Mouse (Mus musculus) embryonic fibroblast, embryonic 13.5 days (primary cell): ENCODE results near the gene Cdyl.

Experiments used
- CTCF ChIP-seq: IDR thresholded peaks from 2 replicates; pipeline ENCODE4 v1.5.1; 2011; ENCODE audit warnings: mild to moderate bottlenecking, control low read depth, low read length, moderate library complexity, borderline replicate concordance; ENCODE audit not compliant: insufficient read depth
- POLR2A ChIP-seq: IDR thresholded peaks from 2 replicates; pipeline ENCODE4 v1.6.1; 2011; ENCODE audit warnings: low read depth, mild to moderate bottlenecking, control low read depth, low read length, moderate library complexity

DNA sequence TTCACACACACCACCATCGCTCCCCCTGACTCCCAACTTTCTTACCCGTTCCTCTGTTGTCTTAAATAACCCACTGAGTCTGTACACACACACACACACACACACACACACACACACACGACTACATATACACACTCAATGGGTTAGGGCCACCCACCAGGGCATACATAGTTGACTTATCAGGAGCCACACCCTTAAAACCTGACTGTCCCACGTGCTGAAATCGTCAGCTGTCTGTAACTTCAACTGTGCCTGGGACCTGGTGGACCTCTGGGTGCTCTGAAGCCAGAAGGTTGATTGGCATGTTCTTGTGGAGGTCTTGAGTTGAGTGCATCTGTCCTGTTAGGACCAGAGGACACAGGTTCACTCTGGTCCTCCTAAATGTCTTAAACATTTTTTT is 90.0 kb downstream of the Cdyl start:
- TF ChIP-seq CTCF: no peak
- TF ChIP-seq POLR2A: no peak
